Mouse (Mus musculus) myocyte (in vitro differentiated cells): ENCODE data around the gene Fam167b. TPM values are rescaled to one million over a fixed set of nuclear protein-coding genes. Genes with fewer than 3 reads are reported as not detected.

ENCODE experiments used
- H3K27me3 ChIP-seq: one replicate; pipeline ENCODE4 v1.6.1; 2011; ENCODE audit not compliant: control insufficient read depth, insufficient read depth, insufficient read length
- H3K36me3 ChIP-seq: one replicate; pipeline ENCODE4 v1.6.1; 2011; ENCODE audit not compliant: control insufficient read depth, insufficient read depth
- H3K4me2 ChIP-seq: one replicate; pipeline ENCODE4 v1.6.1; 2011; ENCODE audit warnings: low read depth, control low read depth
- H3K4me3 ChIP-seq: one replicate; pipeline ENCODE4 v1.5.1; 2011; ENCODE audit warnings: mild to moderate bottlenecking, control low read depth, moderate library complexity
- H3K79me2 ChIP-seq: one replicate; pipeline ENCODE4 v1.6.1; 2011; ENCODE audit not compliant: control insufficient read depth, insufficient read depth
- H3ac ChIP-seq: one replicate; pipeline ENCODE4 v1.6.1; 2011; ENCODE audit not compliant: control insufficient read depth, insufficient read length
- CEBPB ChIP-seq: IDR thresholded peaks from 2 replicates; pipeline ENCODE4 v1.6.1; 2011; ENCODE audit warnings: mild to moderate bottlenecking, moderate library complexity; ENCODE audit not compliant: poor library complexity, insufficient read depth, severe bottlenecking
- E2F4 ChIP-seq: IDR thresholded peaks from one replicate; pipeline ENCODE4 v1.6.1; 2011; ENCODE audit warnings: mild to moderate bottlenecking, control low read depth, moderate library complexity; ENCODE audit not compliant: insufficient read depth
- MAX ChIP-seq: IDR thresholded peaks from one replicate; pipeline ENCODE4 v1.6.1; 2011; ENCODE audit warnings: low read depth, mild to moderate bottlenecking, control low read depth
- MYOD1 ChIP-seq, 3 experiments: IDR thresholded peaks; one replicate each; pipeline ENCODE4 v1.6.1; 2011; ENCODE audit warnings: control low read depth in 2 of 3, low read depth in 2 of 3, mild to moderate bottlenecking in 2 of 3, moderate library complexity in 1 of 3; ENCODE audit not compliant: insufficient read length in 2 of 3, control insufficient read depth in 1 of 3
- MYOG ChIP-seq, 3 experiments: IDR thresholded peaks; one replicate each; pipeline ENCODE4 v1.6.1; 2011; ENCODE audit warnings: control low read depth in 2 of 3, low read depth in 2 of 3, mild to moderate bottlenecking in 2 of 3; ENCODE audit not compliant: insufficient read length in 2 of 3, control insufficient read depth in 1 of 3, insufficient read depth in 1 of 3
- POLR2A ChIP-seq: IDR thresholded peaks from one replicate; pipeline ENCODE4 v1.6.1; 2011; ENCODE audit warnings: low read depth, mild to moderate bottlenecking, control low read depth, moderate library complexity; ENCODE audit not compliant: insufficient read length
- POLR2AphosphoS2 ChIP-seq: IDR thresholded peaks from one replicate; pipeline ENCODE4 v1.6.1; 2011; ENCODE audit warnings: low read depth, control low read depth; ENCODE audit not compliant: insufficient read length
- REST ChIP-seq: IDR thresholded peaks from one replicate; pipeline ENCODE4 v1.6.1; 2011; ENCODE audit warnings: mild to moderate bottlenecking, control low read depth, moderate library complexity; ENCODE audit not compliant: insufficient read depth, insufficient read length
- SRF ChIP-seq: IDR thresholded peaks from one replicate; pipeline ENCODE4 v1.6.1; 2011; ENCODE audit warnings: low read depth; ENCODE audit not compliant: control insufficient read depth, insufficient read length
- TCF12 ChIP-seq: IDR thresholded peaks from one replicate; pipeline ENCODE4 v1.6.1; 2011; ENCODE audit warnings: mild to moderate bottlenecking, control low read depth; ENCODE audit not compliant: poor library complexity, insufficient read depth, severe bottlenecking
- TCF3 ChIP-seq: IDR thresholded peaks from one replicate; pipeline ENCODE4 v1.6.1; 2011; ENCODE audit warnings: low read depth, control low read depth; ENCODE audit not compliant: insufficient read length
- USF1 ChIP-seq: IDR thresholded peaks from one replicate; pipeline ENCODE4 v1.6.1; 2011; ENCODE audit warnings: low read depth, mild to moderate bottlenecking, control low read depth, moderate library complexity
- polyA plus RNA-seq: library from polyadenylated mRNA; unstranded; fragments of >200 nt; fragmentation: generic; extraction: Trizol; gene quantifications from one replicate; pipeline ENCODE4 v1.2.1, GENCODE M21; 2012; ENCODE audit warnings: missing spikeins

The Fam167b gene
- polyA plus RNA-seq: 0.10 TPM

DNA sequence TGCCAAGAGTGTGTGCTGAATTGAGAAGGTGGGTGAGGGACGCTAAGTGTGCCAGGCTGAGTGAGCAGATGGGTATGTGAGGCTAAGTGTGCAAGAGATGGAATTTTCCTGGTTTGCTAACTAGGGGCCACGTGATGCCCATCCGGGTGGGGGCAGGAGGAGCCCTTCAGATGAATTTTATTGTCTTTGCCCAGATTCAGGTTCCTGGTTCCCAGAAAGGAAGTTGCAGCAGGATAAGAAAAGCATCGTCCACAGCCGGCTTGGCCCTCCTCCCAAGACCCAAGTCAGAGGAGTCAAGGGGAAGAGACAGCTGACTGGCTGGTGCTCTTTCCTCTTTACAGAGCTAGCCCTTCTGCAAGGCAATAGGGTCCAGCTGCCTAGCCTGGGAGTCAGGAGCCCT, at the start of gene Fam167b:
Gene Fam167b (minus strand): TSS at position 84 of the 400 bp plus-strand sequence.
- H3K4me3 ChIP-seq: no peak within 1 kb of the TSS
- no peaks in the 10 kb centered on the region for H3K79me2 ChIP-seq
- no peak within 1 kb of the TSS for H3K4me2 ChIP-seq
- TF ChIP-seq MYOG (IDR thresholded peaks at IDR 0.05; ENCODE audit: control insufficient read depth in 1 of 3, insufficient read depth in 1 of 3, insufficient read length in 2 of 3, low read depth in 2 of 3): no peak
- TF ChIP-seq MYOD1 (IDR thresholded peaks at IDR 0.05; ENCODE audit: control insufficient read depth in 1 of 3, insufficient read length in 2 of 3, low read depth in 2 of 3): no peak
- TF ChIP-seq E2F4: no peak
- no peak for TF ChIP-seq REST
- TF ChIP-seq TCF12: no peak
- no peaks in the 10 kb centered on the region for H3K36me3 ChIP-seq
- no peaks in the 10 kb centered on the region for H3K27me3 ChIP-seq
- no peak within 1 kb of the TSS for H3ac ChIP-seq

DNA sequence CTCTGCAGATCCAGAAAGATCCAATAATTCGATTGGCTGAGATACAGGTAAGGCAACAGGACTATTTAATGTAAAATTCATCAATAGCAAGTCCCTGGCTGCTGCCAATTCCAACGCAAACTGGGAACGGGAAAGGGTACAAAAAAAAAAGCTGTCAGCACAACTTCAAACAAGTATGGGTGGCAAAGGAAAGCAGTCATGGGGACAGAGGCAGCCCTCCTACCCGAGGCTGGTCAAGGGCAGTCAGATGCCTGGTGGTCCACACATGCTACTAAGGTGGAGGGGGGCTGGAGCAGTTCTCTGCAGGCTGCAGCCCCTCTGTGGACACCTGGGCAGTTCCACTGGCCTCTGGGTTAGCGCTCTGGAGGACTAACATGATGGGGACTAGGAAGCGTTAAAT, 47.7 kb upstream of the Fam167b start:
- Histone ChIP-seq H3K4me3 (no peak overlapping the region), H3ac (no peak overlapping the region), H3K4me2 (no peak overlapping the region), H3K27me3 (no peaks in the 10 kb centered on the region), H3K36me3 (peaks cover 6% of the 10 kb centered on the region), H3K79me2 (no peaks in the 10 kb centered on the region)
- TF ChIP-seq SRF: no peak
- no peak for TF ChIP-seq POLR2A
- TF ChIP-seq MAX: no peak
- TF ChIP-seq TCF3: no peak
- TF ChIP-seq REST: no peak
- TF ChIP-seq E2F4: no peak
- TF ChIP-seq TCF12: no peak
- no peak for TF ChIP-seq USF1
- no peak for TF ChIP-seq CEBPB
- TF ChIP-seq MYOD1 (IDR thresholded peaks at IDR 0.05; ENCODE audit: control insufficient read depth in 1 of 3, insufficient read length in 2 of 3, low read depth in 2 of 3): no peak
- TF ChIP-seq POLR2AphosphoS2: no peak
- TF ChIP-seq MYOG (IDR thresholded peaks at IDR 0.05; ENCODE audit: control insufficient read depth in 1 of 3, insufficient read depth in 1 of 3, insufficient read length in 2 of 3, low read depth in 2 of 3): no peak

DNA sequence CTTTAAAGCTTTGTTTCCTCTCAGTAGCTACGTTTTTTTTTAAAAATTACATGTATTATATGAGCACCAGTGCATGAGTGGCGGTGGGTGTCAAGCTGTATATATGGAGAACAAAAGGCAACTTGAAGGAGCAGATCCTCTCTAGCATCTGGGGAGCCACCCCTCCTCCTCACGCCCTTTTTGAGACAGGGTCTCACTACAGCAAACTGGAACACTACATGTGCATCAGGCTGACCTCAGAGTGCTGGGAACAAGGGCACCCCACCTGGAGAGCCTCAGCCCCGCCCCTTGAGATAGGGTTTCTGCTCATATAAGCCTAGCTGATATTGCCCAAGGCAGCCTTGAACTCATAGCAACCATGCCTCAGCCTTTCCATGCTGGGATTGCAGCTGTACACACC, 47.1 kb upstream of the Fam167b start:
- no peak overlapping the region for H3K4me3 ChIP-seq
- TF ChIP-seq TCF12: no peak
- no peak overlapping the region for H3ac ChIP-seq
- H3K27me3 ChIP-seq: no peaks in the 10 kb centered on the region
- H3K36me3 ChIP-seq: peaks cover 6% of the 10 kb centered on the region
- no peak overlapping the region for H3K4me2 ChIP-seq
- no peaks in the 10 kb centered on the region for H3K79me2 ChIP-seq

DNA sequence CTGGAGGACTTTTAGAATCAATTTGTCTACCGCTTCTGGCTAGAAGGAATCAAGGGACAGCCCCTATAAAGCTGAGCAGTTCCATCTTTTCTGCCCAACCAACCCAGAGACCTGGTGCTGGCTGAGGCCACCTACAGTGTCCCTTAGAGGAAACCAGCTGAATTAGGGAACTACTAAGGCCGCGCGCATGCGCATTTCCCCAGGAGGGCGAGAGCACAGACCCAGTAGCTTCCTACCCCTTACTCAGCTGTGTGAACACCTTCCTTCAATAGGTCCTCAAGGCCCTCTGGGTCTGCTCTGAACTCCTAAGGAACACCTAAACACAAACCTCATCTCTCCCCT, 46.7 kb upstream of the Fam167b start:
- Histone ChIP-seq H3ac (no peak overlapping the region), H3K4me2 (peak overlapping the region; percentile 99), H3K27me3 (no peaks in the 10 kb centered on the region), H3K79me2 (no peaks in the 10 kb centered on the region), H3K36me3 (peaks cover 6% of the 10 kb centered on the region), H3K4me3 (no peak overlapping the region)
- TF ChIP-seq TCF12 (no peak), MAX (no peak), POLR2AphosphoS2 (no peak), MYOD1 (IDR thresholded peaks at IDR 0.05; ENCODE audit: control insufficient read depth in 1 of 3, insufficient read length in 2 of 3, low read depth in 2 of 3) (no peak), CEBPB (no peak), POLR2A (no peak)

DNA sequence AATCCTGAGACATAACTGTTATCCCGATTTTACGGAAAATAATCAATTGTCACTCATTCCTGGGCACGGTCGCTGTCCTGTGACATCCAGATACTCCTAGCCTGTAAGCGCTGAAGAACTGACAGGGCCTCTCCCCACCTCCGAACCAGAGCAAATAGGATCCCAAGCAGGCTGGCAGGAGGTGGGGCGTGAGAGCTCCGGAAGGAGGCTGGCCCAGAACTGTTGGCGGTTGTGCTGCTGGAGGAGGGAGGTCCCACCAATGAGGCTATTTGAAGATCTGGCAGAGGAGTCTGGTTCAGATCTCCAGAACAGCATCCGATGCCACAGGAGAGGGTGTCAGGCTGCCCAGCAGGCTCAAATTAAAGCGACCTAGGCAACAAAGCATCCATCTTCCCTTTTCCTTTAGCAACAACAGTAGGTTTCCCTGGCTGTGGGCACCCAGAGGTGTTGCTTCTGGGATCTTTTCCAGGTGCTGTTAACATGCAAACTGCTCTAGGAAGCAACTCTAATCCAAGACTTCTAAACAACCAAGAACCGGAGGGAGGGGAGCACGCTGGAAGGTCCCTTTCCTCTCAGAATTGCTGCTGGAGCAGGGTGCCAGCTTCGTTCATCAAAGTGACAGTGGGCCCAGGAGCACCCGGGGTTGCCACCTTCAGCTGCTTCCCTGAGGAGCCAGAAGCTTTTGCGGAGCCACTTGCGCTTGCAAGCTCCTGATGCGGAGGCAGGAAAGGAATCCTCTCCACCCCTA, 46.1 kb upstream of the Fam167b start:
- peak; percentile 72 for TF ChIP-seq POLR2AphosphoS2
- TF ChIP-seq TCF12: no peak
- peak; percentile 31 for TF ChIP-seq POLR2A
- H3K36me3 ChIP-seq: peaks cover 6% of the 10 kb centered on the region
- peak overlapping the region; percentile 99 for H3K4me2 ChIP-seq
- no peaks in the 10 kb centered on the region for H3K27me3 ChIP-seq
- H3K79me2 ChIP-seq: no peaks in the 10 kb centered on the region
- peak overlapping the region; percentile 50 for H3K4me3 ChIP-seq
- H3ac ChIP-seq: no peak overlapping the region

DNA sequence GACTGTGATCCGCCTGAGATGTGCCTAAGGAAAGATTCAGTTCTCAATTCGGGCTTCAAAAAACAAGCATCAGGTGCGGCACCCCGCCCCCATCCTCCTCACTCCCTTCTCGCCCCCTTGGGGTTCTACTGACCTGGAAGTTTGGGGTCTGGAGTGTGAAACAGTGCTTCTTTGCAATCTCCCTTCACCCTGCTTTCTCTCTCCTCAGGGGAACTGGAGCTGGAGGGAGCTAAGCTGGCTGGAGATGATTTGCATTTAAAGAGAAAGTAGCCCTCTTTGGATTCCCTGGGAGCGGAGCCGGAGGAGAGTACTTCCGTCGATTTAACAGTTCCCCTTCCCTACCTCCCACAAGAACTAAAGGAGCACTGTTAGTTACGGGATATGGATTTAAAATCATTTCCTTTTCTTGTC, 45.3 kb upstream of the Fam167b start, which contains the start of gene Ccdc28b:
Gene Ccdc28b (minus strand): TSS at position 267 of the 411 bp plus-strand sequence.
- H3K4me3 ChIP-seq: peak within 1 kb of the TSS; percentile 50
- H3K79me2 ChIP-seq: no peaks in the 10 kb centered on the region
- H3K4me2 ChIP-seq: peak within 1 kb of the TSS; percentile 99
- H3K36me3 ChIP-seq: peaks cover 6% of the 10 kb centered on the region
- no peak within 1 kb of the TSS for H3ac ChIP-seq
- TF ChIP-seq CEBPB (no peak), POLR2AphosphoS2 (no peak), E2F4 (no peak), POLR2A (peak; percentile 16)
- H3K27me3 ChIP-seq: no peaks in the 10 kb centered on the region
